Mouse (Mus musculus) embryonic stem cell, embryonic (primary cell): ENCODE data around the gene Kcnab3.

Experiments
- CTCF ChIA-PET, 4 experiments: fragments of 300-600 bp in 2 of 4; fragments of 350-600 bp in 2 of 4; sonication (Branson Sonifier 250); formaldehyde crosslinking; loops; one replicate each; lab custom pipeline; 2022; ENCODE audit warnings: inconsistent platforms in 2 of 4; lab: Charles Lee
- POLR2A ChIA-PET, 4 experiments: fragments of 300-600 bp in 2 of 4; fragments of 350-600 bp in 2 of 4; sonication (Branson Sonifier 250); formaldehyde crosslinking; loops; one replicate each; lab custom pipeline; 2022; ENCODE audit warnings: antibody characterized with exemption in 4 of 4, inconsistent platforms in 1 of 4; lab: Charles Lee

Gene Kcnab3

GRCm38 (mm10) chr11:69362479-69362878 lies 36.4 kb downstream of the Kcnab3 start:
- ChIA-PET POLR2A (interaction anchor here in 3 of 4 experiments (0.8 to 1.6 kb wide), 6 partner anchors 16 to 94 kb away, joined by 3 to 4 read pairs (median 3); partner anchors contain the start of genes Cntrob (in 1 of the 3), Kcnab3 (in 1 of the 3) and Trappc1 (in 1 of the 3)), CTCF (interaction anchor here in 3 of 4 experiments (0.5 to 1.7 kb wide), 6 partner anchors 10 to 270 kb away, joined by 3 to 6 read pairs (median 3); partner anchors contain the start of gene Fxr2 (in 1 of the 3))

- ChIA-PET CTCF (interaction anchor here in 1 of 4 experiments (1.0 to 1.3 kb wide), 2 partner anchors 8 to 95 kb away, joined by 3 read pairs; no protein-coding TSS in a partner anchor), POLR2A (interaction anchor here in 2 of 4 experiments (1.2 to 2.2 kb wide), 3 partner anchors 15 to 18 kb away, joined by 3 to 5 read pairs (median 3); no protein-coding TSS in a partner anchor)
These were observed 38.3 kb downstream of the Kcnab3 start for GRCm38 (mm10) chr11:69364376-69364775.

GRCm38 (mm10) chr11:69364910-69365309 lies 38.9 kb downstream of the Kcnab3 start:
- CTCF ChIA-PET: interaction anchor here in 2 of 4 experiments (0.5 to 1.3 kb wide), 2 partner anchors 96 to 187 kb away, joined by 3 read pairs; no protein-coding TSS in a partner anchor
- POLR2A ChIA-PET: interaction anchor here in 2 of 4 experiments (1.2 to 2.2 kb wide), 3 partner anchors 15 to 18 kb away, joined by 3 to 5 read pairs (median 3); no protein-coding TSS in a partner anchor

GRCm38 (mm10) chr11:69365722-69366121 lies 39.7 kb downstream of the Kcnab3 start:
- ChIA-PET POLR2A (interaction anchor here in 2 of 4 experiments (1.2 to 2.2 kb wide), 3 partner anchors 16 to 54 kb away, joined by 3 to 5 read pairs (median 4); no protein-coding TSS in a partner anchor), CTCF (interaction anchor here in 2 of 4 experiments (0.7 to 1.3 kb wide), 2 partner anchors 96 to 109 kb away, joined by 3 to 4 read pairs; no protein-coding TSS in a partner anchor)

- ChIA-PET CTCF (interaction anchor here in 1 of 4 experiments (0.6 to 0.7 kb wide), 3 partner anchors 104 to 363 kb away, joined by 4 read pairs; no protein-coding TSS in a partner anchor), POLR2A (interaction anchor here in 2 of 4 experiments (0.6 to 3.5 kb wide), 10 partner anchors 9 to 216 kb away, joined by 3 to 28 read pairs (median 4); partner anchors contain the start of genes Kcnab3 (in 2 of the 2), Cntrob (in 1 of the 2) and Trappc1 (in 1 of the 2))
These were observed 40.2 kb downstream of the Kcnab3 start for GRCm38 (mm10) chr11:69366157-69366854.

GRCm38 (mm10) chr11:69366855-69367615 lies 41.0 kb downstream of the Kcnab3 start:
- POLR2A ChIA-PET: interaction anchor here in 2 of 4 experiments (0.6 to 3.5 kb wide), 14 partner anchors 9 to 215 kb away, joined by 3 to 28 read pairs (median 4); partner anchors contain the start of genes Cntrob (in 2 of the 2), Kcnab3 (in 2 of the 2) and Trappc1 (in 2 of the 2)
- CTCF ChIA-PET: interaction anchor here in 1 of 4 experiments (0.5 to 0.7 kb wide), 3 partner anchors 71 to 362 kb away, joined by 3 to 4 read pairs (median 4); no protein-coding TSS in a partner anchor

GRCm38 (mm10) chr11:69367616-69368355 lies 41.7 kb downstream of the Kcnab3 start:
- ChIA-PET CTCF (interaction anchor here in 3 of 4 experiments (0.5 to 0.7 kb wide), 5 partner anchors 65 to 102 kb away, joined by 3 to 6 read pairs (median 3); no protein-coding TSS in a partner anchor), POLR2A (interaction anchor here in 3 of 4 experiments (0.6 to 3.5 kb wide), 14 partner anchors 10 to 266 kb away, joined by 3 to 28 read pairs (median 4); partner anchors contain the start of genes Cntrob (in 2 of the 3), Kcnab3 (in 2 of the 3) and Trappc1 (in 2 of the 3))

GRCm38 (mm10) chr11:69368356-69369214 lies 42.5 kb downstream of the Kcnab3 start:
- POLR2A ChIA-PET: interaction anchor here (0.6 to 3.5 kb wide), 17 partner anchors 11 to 470 kb away, joined by 3 to 28 read pairs (median 3); partner anchors contain the start of genes Cntrob (in 3 of the 4), Trappc1 (in 3 of the 4), Cyb5d1 (in 1 of the 4) and Kcnab3 (in 1 of the 4)

GRCm38 (mm10) chr11:69369215-69369989 lies 43.3 kb downstream of the Kcnab3 start, which contains the start of gene Chd3:
Gene Chd3 (minus strand): TSS chr11:69369406.
- CTCF ChIA-PET: interaction anchor here (0.6 to 0.7 kb wide), 6 partner anchors 206 to 945 kb away, joined by 3 to 4 read pairs (median 3); no protein-coding TSS in a partner anchor
- POLR2A ChIA-PET: interaction anchor here (0.5 to 3.5 kb wide), 18 partner anchors 9 to 469 kb away, joined by 3 to 28 read pairs (median 3); partner anchors contain the start of genes Cntrob (in 2 of the 4), Kcnab3 (in 2 of the 4), Trappc1 (in 2 of the 4) and Cyb5d1 (in 1 of the 4)

More at GRCm38 (mm10) chr11:69368356-69369214, 42.5 kb downstream of the Kcnab3 start:
- CTCF ChIA-PET: interaction anchor here in 3 of 4 experiments (0.6 to 0.7 kb wide), 7 partner anchors 64 to 946 kb away, joined by 3 to 6 read pairs (median 3); no protein-coding TSS in a partner anchor

GRCm38 (mm10) chr11:69369990-69370816 lies 44.1 kb downstream of the Kcnab3 start:
- POLR2A ChIA-PET: interaction anchor here (0.5 to 1.2 kb wide), 13 partner anchors 10 to 679 kb away, joined by 3 to 6 read pairs (median 3); partner anchors contain the start of genes Cntrob (in 1 of the 4), Cyb5d1 (in 1 of the 4), Kcnab3 (in 1 of the 4) and Trappc1 (in 1 of the 4)
- CTCF ChIA-PET: interaction anchor here in 3 of 4 experiments (0.6 to 0.7 kb wide), 4 partner anchors 71 to 384 kb away, joined by 3 to 12 read pairs (median 6); no protein-coding TSS in a partner anchor

- POLR2A ChIA-PET: interaction anchor here in 1 of 4 experiments (1.0 to 1.1 kb wide), 2 partner anchors 30 to 45 kb away, joined by 3 to 6 read pairs; partner anchors contain the start of gene Kcnab3
- CTCF ChIA-PET: interaction anchor here in 1 of 4 experiments (0.7 kb wide), 1 partner anchor 96 kb away, joined by 9 read pairs; no protein-coding TSS in a partner anchor
These were observed 44.8 kb downstream of the Kcnab3 start for GRCm38 (mm10) chr11:69370817-69371215.

- CTCF ChIA-PET: interaction anchor here in 2 of 4 experiments (0.6 to 2.2 kb wide), 8 partner anchors 8 to 130 kb away, joined by 3 to 6 read pairs (median 5); no protein-coding TSS in a partner anchor
These were observed 45.5 kb downstream of the Kcnab3 start for GRCm38 (mm10) chr11:69371601-69372000.

More at GRCm38 (mm10) chr11:69371601-69372000, 45.5 kb downstream of the Kcnab3 start:
- POLR2A ChIA-PET: interaction anchor here in 1 of 4 experiments (0.7 to 1.5 kb wide), 3 partner anchors 9 to 114 kb away, joined by 3 to 5 read pairs (median 4); no protein-coding TSS in a partner anchor
